Mouse (Mus musculus) lung, postnatal 0 days (tissue): ENCODE results near the gene Arl8a.

Source experiments
- CTCF ChIP-seq: IDR thresholded peaks from 2 replicates; pipeline ENCODE4 v1.5.1; 2016; ENCODE audit warnings: antibody characterized with exemption, mild to moderate bottlenecking
- EP300 ChIP-seq: IDR thresholded peaks from 2 replicates; pipeline ENCODE4 v1.6.1; 2016; ENCODE audit warnings: antibody characterized with exemption, mild to moderate bottlenecking, control low read depth

GRCm38 (mm10) chr1:135131560-135131959, 15.1 kb upstream of the Arl8a start:
- TF ChIP-seq EP300 (no peak), CTCF (no peak)
